Mouse (Mus musculus): Measurements from ENCODE around the gene Rwdd3.

- TF ChIP-seq CTCF (IDR thresholded peaks at IDR 0.05; ENCODE audit: low read depth, low read length) (no peak), POLR2A (IDR thresholded peaks at IDR 0.05; ENCODE audit: extremely low read depth, insufficient read depth, low read length) (no peak)
Measured at GRCm38 (mm10) chr3:121110430-121110829, 61.1 kb downstream of the Rwdd3 start.

All from liver, adult 2 months (tissue).